Mouse (Mus musculus): ENCODE measurements around the gene Tmem201. TPM values are rescaled to one million over a fixed set of nuclear protein-coding genes. Genes with fewer than 3 reads are reported as not detected.

The Tmem201 gene
- polyA plus RNA-seq, 1 experiment from 2014 or later = 43.5 TPM

DNA sequence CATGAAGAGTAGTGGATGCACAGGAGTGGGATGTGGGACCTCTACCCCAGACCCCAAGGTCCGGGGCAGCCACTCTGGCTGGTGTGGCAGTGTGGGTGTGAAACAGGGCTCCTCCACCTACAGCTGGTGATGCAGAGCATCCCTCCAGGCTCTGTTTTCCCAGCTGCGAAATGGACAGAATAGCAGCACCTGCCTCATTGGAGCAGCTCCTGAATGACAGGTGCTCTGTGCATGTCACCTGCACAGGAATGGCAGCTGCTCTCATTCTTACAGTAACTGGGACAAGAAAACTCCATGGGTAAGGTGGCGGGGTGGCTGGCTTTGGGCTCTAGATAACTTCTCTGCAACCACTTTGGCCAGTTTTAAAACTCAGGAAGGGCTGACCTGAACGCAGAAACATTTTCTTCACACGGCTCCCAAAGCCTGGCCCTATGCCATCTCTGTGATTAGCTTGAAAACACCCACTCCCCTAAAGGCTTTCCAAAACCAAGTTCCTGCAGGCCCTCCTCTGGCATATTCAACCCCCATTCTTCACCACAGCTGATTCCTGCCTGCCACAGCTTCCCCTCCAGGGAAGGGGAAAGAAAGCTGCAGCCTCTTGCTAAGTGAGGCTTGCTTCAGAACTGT lies 2.1 kb downstream of the Tmem201 start:
- 64% methylated on average over 5 of the region's 5 CpGs for WGBS
- H3K9ac ChIP-seq (replicated peaks; ENCODE audit: low read depth, low read length) = 0 out of 2 replicates have a peak overlapping the region, but pooled peaks have one; percentile 13

GRCm38 (mm10) chr4:149734730-149735475 lies 2.9 kb downstream of the Tmem201 start:
- ATAC-seq = no peak
- Histone ChIP-seq H3K4me3 (replicated peaks; ENCODE audit: low read length) (no peak overlapping the region), H3K27ac (ENCODE audit: low read length) (no peak overlapping the region), H3K36me3 (ENCODE audit: control insufficient read depth, insufficient read depth) (peaks cover 5% of the 10 kb centered on the region), H3K4me2 (ENCODE audit: low read length) (no peak overlapping the region), H3K9ac (replicated peaks; ENCODE audit: low read depth, low read length) (no peak overlapping the region), H3K9me3 (ENCODE audit: control insufficient read depth, low read length) (no peaks in the 10 kb centered on the region), H3K4me1 (replicated peaks; ENCODE audit: control insufficient read depth, insufficient read depth, low read length) (peaks cover 55% of the 10 kb centered on the region), H3K27me3 (replicated peaks; ENCODE audit: control insufficient read depth, insufficient read depth, low read length) (no peaks in the 10 kb centered on the region)
- 75% methylated on average over 10 of the region's 10 CpGs for WGBS

More for the DNA sequence above, 2.1 kb downstream of the Tmem201 start:
- ATAC-seq = no peak
- H3K36me3 ChIP-seq (ENCODE audit: control insufficient read depth, insufficient read depth) = peaks cover 2% of the 10 kb centered on the region
- peaks cover 55% of the 10 kb centered on the region for H3K4me1 ChIP-seq (replicated peaks; ENCODE audit: control insufficient read depth, insufficient read depth, low read length)
- peak overlapping the region; percentile 97 for H3K4me2 ChIP-seq (ENCODE audit: low read length)
- H3K27me3 ChIP-seq (replicated peaks; ENCODE audit: control insufficient read depth, insufficient read depth, low read length) = no peaks in the 10 kb centered on the region
- no peak overlapping the region for H3K27ac ChIP-seq (ENCODE audit: low read length)
- H3K4me3 ChIP-seq (replicated peaks; ENCODE audit: low read length) = no peak overlapping the region
- H3K9me3 ChIP-seq (ENCODE audit: control insufficient read depth, low read length) = no peaks in the 10 kb centered on the region

GRCm38 (mm10) chr4:149734246-149734645 lies 3.6 kb downstream of the Tmem201 start:
- Histone ChIP-seq H3K9me3 (ENCODE audit: control insufficient read depth, low read length) (no peaks in the 10 kb centered on the region), H3K9ac (replicated peaks; ENCODE audit: low read depth, low read length) (no peak overlapping the region; the same call in 1 of the 2 replicates), H3K4me2 (ENCODE audit: low read length) (no peak overlapping the region; the same call in 1 of the 2 replicates), H3K4me3 (replicated peaks; ENCODE audit: low read length) (no peak overlapping the region), H3K27me3 (replicated peaks; ENCODE audit: control insufficient read depth, insufficient read depth, low read length) (no peaks in the 10 kb centered on the region), H3K27ac (ENCODE audit: low read length) (no peak overlapping the region; the same call in 1 of the 2 replicates), H3K36me3 (ENCODE audit: control insufficient read depth, insufficient read depth) (peaks cover 12% of the 10 kb centered on the region), H3K4me1 (replicated peaks; ENCODE audit: control insufficient read depth, insufficient read depth, low read length) (peaks cover 55% of the 10 kb centered on the region)
- no peak for ATAC-seq
- 93% methylated on average over 6 of the region's 6 CpGs for WGBS

- Histone ChIP-seq H3K36me3 (ENCODE audit: control insufficient read depth, insufficient read depth) (peaks cover 15% of the 10 kb centered on the region), H3K27ac (ENCODE audit: low read length) (peak overlapping the region; percentile 70), H3K4me3 (replicated peaks; ENCODE audit: low read length) (no peak overlapping the region), H3K27me3 (replicated peaks; ENCODE audit: control insufficient read depth, insufficient read depth, low read length) (no peaks in the 10 kb centered on the region), H3K4me1 (replicated peaks; ENCODE audit: control insufficient read depth, insufficient read depth, low read length) (peaks cover 55% of the 10 kb centered on the region), H3K9ac (replicated peaks; ENCODE audit: low read depth, low read length) (peak overlapping the region; percentile 38), H3K4me2 (ENCODE audit: low read length) (peak overlapping the region; percentile 21; the same call in 1 of the 2 replicates), H3K9me3 (ENCODE audit: control insufficient read depth, low read length) (no peaks in the 10 kb centered on the region)
- WGBS = 40% methylated on average over 6 of the region's 6 CpGs
- no peak for ATAC-seq
Observed at GRCm38 (mm10) chr4:149733748-149734147, 4.1 kb downstream of the Tmem201 start.

DNA sequence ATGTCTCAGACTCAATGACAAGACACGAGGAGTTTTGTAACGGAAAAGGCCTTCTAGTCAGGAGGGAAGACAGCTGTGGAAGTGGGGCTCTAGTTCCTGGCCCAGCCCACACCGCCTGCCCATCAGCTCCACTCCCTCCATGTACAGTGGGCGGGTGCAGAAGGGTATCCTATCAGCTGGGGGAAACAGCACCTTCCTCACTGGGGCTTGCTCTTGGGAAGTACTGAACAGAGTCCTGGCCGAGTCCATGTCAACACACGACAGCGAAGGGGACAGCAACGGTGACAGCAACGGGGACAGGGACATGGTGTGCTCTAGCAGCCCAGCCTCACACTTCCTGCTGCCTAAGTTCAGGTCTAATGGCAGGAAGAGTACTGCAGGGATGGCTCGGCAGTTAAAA lies 5.0 kb downstream of the Tmem201 start:
- H3K36me3 ChIP-seq (ENCODE audit: control insufficient read depth, insufficient read depth) = peaks cover 19% of the 10 kb centered on the region
- H3K9ac ChIP-seq (replicated peaks; ENCODE audit: low read depth, low read length) = no peak overlapping the region
- H3K27ac ChIP-seq (ENCODE audit: low read length) = no peak overlapping the region; the same call in 1 of the 2 replicates
- WGBS = 79% methylated on average over 10 of the region's 10 CpGs
- ATAC-seq = no peak
- H3K27me3 ChIP-seq (replicated peaks; ENCODE audit: control insufficient read depth, insufficient read depth, low read length) = no peaks in the 10 kb centered on the region
- H3K4me1 ChIP-seq (replicated peaks; ENCODE audit: control insufficient read depth, insufficient read depth, low read length) = peaks cover 50% of the 10 kb centered on the region
- H3K4me2 ChIP-seq (ENCODE audit: low read length) = no peak overlapping the region
- no peaks in the 10 kb centered on the region for H3K9me3 ChIP-seq (ENCODE audit: control insufficient read depth, low read length)
- no peak overlapping the region for H3K4me3 ChIP-seq (replicated peaks; ENCODE audit: low read length)

- Histone ChIP-seq H3K4me3 (replicated peaks; ENCODE audit: low read length) (no peak overlapping the region), H3K27me3 (replicated peaks; ENCODE audit: control insufficient read depth, insufficient read depth, low read length) (no peaks in the 10 kb centered on the region), H3K36me3 (ENCODE audit: control insufficient read depth, insufficient read depth) (peaks cover 22% of the 10 kb centered on the region), H3K9ac (replicated peaks; ENCODE audit: low read depth, low read length) (no peak overlapping the region), H3K4me1 (replicated peaks; ENCODE audit: control insufficient read depth, insufficient read depth, low read length) (peaks cover 50% of the 10 kb centered on the region), H3K4me2 (ENCODE audit: low read length) (no peak overlapping the region), H3K27ac (ENCODE audit: low read length) (no peak overlapping the region), H3K9me3 (ENCODE audit: control insufficient read depth, low read length) (no peaks in the 10 kb centered on the region)
- 87% methylated on average over 3 of the region's 3 CpGs for WGBS
- no peak for ATAC-seq
Observed at GRCm38 (mm10) chr4:149732313-149732712, 5.5 kb downstream of the Tmem201 start.

GRCm38 (mm10) chr4:149730827-149731226 lies 7.0 kb downstream of the Tmem201 start:
- no peak overlapping the region for H3K27ac ChIP-seq (ENCODE audit: low read length)
- ATAC-seq = no peak
- peaks cover 29% of the 10 kb centered on the region for H3K36me3 ChIP-seq (ENCODE audit: control insufficient read depth, insufficient read depth)
- H3K4me3 ChIP-seq (replicated peaks; ENCODE audit: low read length) = no peak overlapping the region
- peaks cover 35% of the 10 kb centered on the region for H3K4me1 ChIP-seq (replicated peaks; ENCODE audit: control insufficient read depth, insufficient read depth, low read length)
- H3K9me3 ChIP-seq (ENCODE audit: control insufficient read depth, low read length) = no peaks in the 10 kb centered on the region
- 79% methylated on average over 7 of the region's 7 CpGs for WGBS
- no peaks in the 10 kb centered on the region for H3K27me3 ChIP-seq (replicated peaks; ENCODE audit: control insufficient read depth, insufficient read depth, low read length)
- no peak overlapping the region for H3K4me2 ChIP-seq (ENCODE audit: low read length)
- H3K9ac ChIP-seq (replicated peaks; ENCODE audit: low read depth, low read length) = no peak overlapping the region

- Histone ChIP-seq H3K36me3 (ENCODE audit: control insufficient read depth, insufficient read depth) (peaks cover 31% of the 10 kb centered on the region), H3K27ac (ENCODE audit: low read length) (no peak overlapping the region), H3K4me3 (replicated peaks; ENCODE audit: low read length) (no peak overlapping the region), H3K9ac (replicated peaks; ENCODE audit: low read depth, low read length) (no peak overlapping the region), H3K9me3 (ENCODE audit: control insufficient read depth, low read length) (no peaks in the 10 kb centered on the region), H3K27me3 (replicated peaks; ENCODE audit: control insufficient read depth, insufficient read depth, low read length) (no peaks in the 10 kb centered on the region), H3K4me2 (ENCODE audit: low read length) (no peak overlapping the region), H3K4me1 (replicated peaks; ENCODE audit: control insufficient read depth, insufficient read depth, low read length) (peaks cover 19% of the 10 kb centered on the region)
- 74% methylated on average over 8 of the region's 8 CpGs for WGBS
- no peak for ATAC-seq
Observed at GRCm38 (mm10) chr4:149728810-149729209, 9.0 kb downstream of the Tmem201 start.

GRCm38 (mm10) chr4:149727636-149728035 lies 10.2 kb downstream of the Tmem201 start:
- H3K4me3 ChIP-seq (replicated peaks; ENCODE audit: low read length) = no peak overlapping the region
- no peaks in the 10 kb centered on the region for H3K9me3 ChIP-seq (ENCODE audit: control insufficient read depth, low read length)
- 96% methylated on average over 5 of the region's 5 CpGs for WGBS
- H3K9ac ChIP-seq (replicated peaks; ENCODE audit: low read depth, low read length) = no peak overlapping the region
- no peak for ATAC-seq
- no peak overlapping the region for H3K27ac ChIP-seq (ENCODE audit: low read length)
- H3K4me2 ChIP-seq (ENCODE audit: low read length) = no peak overlapping the region
- H3K27me3 ChIP-seq (replicated peaks; ENCODE audit: control insufficient read depth, insufficient read depth, low read length) = no peaks in the 10 kb centered on the region
- peaks cover 31% of the 10 kb centered on the region for H3K36me3 ChIP-seq (ENCODE audit: control insufficient read depth, insufficient read depth)
- peaks cover 11% of the 10 kb centered on the region for H3K4me1 ChIP-seq (replicated peaks; ENCODE audit: control insufficient read depth, insufficient read depth, low read length)
